Mouse (Mus musculus) forebrain, embryonic 14.5 days (tissue): ENCODE measurements at regions not wholly inside any gene's neighbourhood (a gene's known extent, or its start where the extent isn't known, plus 50 kb on each side); places are given as distances from the start of the nearest gene placed in this dataset.

ENCODE experiments used
- ATAC-seq: fragments of 200-750 bp; cut with Nextera tagmentation; 2 replicates; pipeline ENCODE4 v1.8.0; 2017; ENCODE audit warnings: mild to moderate bottlenecking, moderate library complexity
- DNase-seq: peaks from one replicate; pipeline ENCODE4 v3.0.0-alpha.2; 2015; ENCODE audit warnings: low spot score
- H3K27ac ChIP-seq: fragments of 300-500 bp; sonication (generic); 2 replicates; pipeline ENCODE4 v1.5.1; 2014; ENCODE audit warnings: low read depth, mild to moderate bottlenecking, control low read depth, low read length, moderate library complexity
- H3K27me3 ChIP-seq: fragments of 300-500 bp; sonication (generic); replicated peaks from 2 replicates; pipeline ENCODE4 v1.6.1; 2014; ENCODE audit warnings: low read length, control low read depth, mixed read lengths; ENCODE audit not compliant: control insufficient read depth, insufficient read depth
- H3K36me3 ChIP-seq: fragments of 300-500 bp; sonication (generic); 2 replicates; pipeline ENCODE4 v1.6.1; 2014; ENCODE audit warnings: low read length, control low read depth; ENCODE audit not compliant: control insufficient read depth, insufficient read depth
- H3K4me1 ChIP-seq: fragments of 300-500 bp; sonication (generic); 2 replicates; pipeline ENCODE4 v1.6.1; 2014; ENCODE audit warnings: antibody characterized with exemption, low read length, control low read depth; ENCODE audit not compliant: control insufficient read depth, insufficient read depth
- H3K4me2 ChIP-seq: fragments of 300-500 bp; sonication (generic); 2 replicates; pipeline ENCODE4 v1.6.1; 2014; ENCODE audit warnings: mild to moderate bottlenecking, control low read depth, low read length
- H3K4me3 ChIP-seq: fragments of 300-500 bp; sonication (generic); 2 replicates; pipeline ENCODE4 v1.5.1; 2014; ENCODE audit warnings: low read depth, low read length, control low read depth
- H3K9ac ChIP-seq: fragments of 300-500 bp; sonication (generic); 2 replicates; pipeline ENCODE4 v1.6.1; 2014; ENCODE audit warnings: mild to moderate bottlenecking, low read length, control low read depth, moderate library complexity
- H3K9me3 ChIP-seq: fragments of 300-500 bp; sonication (generic); replicated peaks from 2 replicates; pipeline ENCODE4 v1.6.1; 2016; ENCODE audit warnings: low read length, control low read depth, mixed read lengths; ENCODE audit not compliant: control insufficient read depth
- WGBS: fragments of 180-500 bp; shearing (Covaris S2); extraction: QIAGEN DNeasy Blood & Tissue Kit; methylation state at CpG from one replicate; pipeline ENCODE4 v1.1.7; 2014; 5-methylcytosine and 5-hydroxymethylcytosine counted together

DNA sequence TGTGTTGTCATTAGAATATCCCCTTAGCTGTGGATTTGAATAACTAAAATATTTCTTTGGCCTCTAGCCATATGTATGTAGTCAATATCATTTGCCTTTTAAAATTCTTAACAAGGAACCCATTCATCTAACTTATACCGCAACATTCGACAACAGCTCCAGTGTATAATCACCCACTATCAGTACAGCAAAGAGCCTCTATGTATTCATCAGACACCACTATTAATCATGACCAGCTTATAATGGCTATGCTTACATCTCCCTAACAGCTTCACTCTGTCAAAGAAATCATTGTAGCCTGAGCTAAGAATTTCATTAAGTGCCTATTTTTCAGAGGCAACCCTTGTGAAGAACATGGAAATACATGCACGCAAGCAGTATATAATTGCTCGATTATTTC, 88.9 kb upstream of the Negr1 start:
- no peak overlapping the region for H3K4me3 ChIP-seq
- no peaks in the 10 kb centered on the region for H3K9me3 ChIP-seq
- no peaks in the 10 kb centered on the region for H3K36me3 ChIP-seq
- no peak for DNase-seq
- ATAC-seq = no peak
- H3K9ac ChIP-seq = no peak overlapping the region
- H3K27ac ChIP-seq = no peak overlapping the region
- 67% methylated on average over 4 of the region's 4 CpGs for WGBS
- no peak overlapping the region for H3K4me2 ChIP-seq
- no peaks in the 10 kb centered on the region for H3K4me1 ChIP-seq
- no peaks in the 10 kb centered on the region for H3K27me3 ChIP-seq
